Mouse (Mus musculus) C2C12 (cell line): Measurements from ENCODE around the gene Lap3.

ENCODE experiments used
- CTCF ChIP-seq: IDR thresholded peaks from one replicate; pipeline ENCODE4 v1.5.1; 2011; ENCODE audit not compliant: control insufficient read depth, insufficient read depth, insufficient read length
- MYOD1 ChIP-seq: IDR thresholded peaks from one replicate; pipeline ENCODE4 v1.6.1; 2011; ENCODE audit warnings: low read depth; ENCODE audit not compliant: control insufficient read depth, insufficient read length

- TF ChIP-seq CTCF: no peak
- TF ChIP-seq MYOD1: no peak
These were observed 27.6 kb downstream of the Lap3 start for GRCm38 (mm10) chr5:45520809-45521110.
